Mouse (Mus musculus): ENCODE data around the gene Agbl1. TPM values are rescaled to one million over a fixed set of nuclear protein-coding genes. Genes with fewer than 3 reads are reported as not detected.
"Not testable (repeated sequence)": the region's sequence is repeated elsewhere in the genome, so short reads cannot be mapped to it uniquely, and the experiment has no call there.

The Agbl1 gene
- total RNA-seq (2021) = under 1 TPM in 1 of 2 experiments, not detected in 1; 0.18 TPM
- long read RNA-seq, experiment 1 = 0 reads
- long read RNA-seq, experiment 2 = 0 reads

- DNase-seq = no peak
Observed at GRCm38 (mm10) chr7:76229311-76229937, at the start of gene Agbl1. TSS of gene Agbl1 (plus strand) at chr7:76229887.

DNA sequence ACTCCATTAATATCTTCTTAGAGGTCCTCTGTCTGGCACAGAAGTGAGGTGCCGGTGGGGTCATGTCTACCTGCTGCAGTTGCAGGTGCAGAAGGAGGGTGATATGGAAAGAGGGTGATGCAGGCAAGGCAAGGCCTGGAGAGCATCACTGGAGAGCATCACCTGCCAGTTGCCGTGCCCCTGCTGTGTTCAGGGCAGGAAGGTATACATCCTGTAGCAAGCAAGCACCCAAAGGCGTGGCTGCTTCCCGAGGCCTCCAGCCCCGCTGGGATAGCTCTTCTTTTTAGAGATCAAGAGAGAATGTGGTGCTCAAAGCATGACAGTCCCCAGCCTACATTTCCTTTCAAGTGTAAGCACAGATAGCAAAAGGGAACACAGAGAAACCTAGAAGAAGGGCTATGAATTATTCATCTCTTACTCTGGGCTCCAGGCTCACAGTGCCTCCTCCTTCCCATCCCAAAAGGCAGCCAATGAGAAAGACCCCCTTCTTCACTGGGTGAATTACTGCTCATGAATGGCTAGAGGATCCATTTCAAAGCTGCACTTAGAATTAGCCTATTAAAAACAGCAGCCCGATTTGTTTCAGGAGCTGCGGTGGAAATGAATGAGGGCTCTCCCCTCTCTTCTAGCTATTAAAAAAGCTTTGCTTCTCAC is 44.6 kb upstream of the Agbl1 start:
- no peak for DNase-seq

DNA sequence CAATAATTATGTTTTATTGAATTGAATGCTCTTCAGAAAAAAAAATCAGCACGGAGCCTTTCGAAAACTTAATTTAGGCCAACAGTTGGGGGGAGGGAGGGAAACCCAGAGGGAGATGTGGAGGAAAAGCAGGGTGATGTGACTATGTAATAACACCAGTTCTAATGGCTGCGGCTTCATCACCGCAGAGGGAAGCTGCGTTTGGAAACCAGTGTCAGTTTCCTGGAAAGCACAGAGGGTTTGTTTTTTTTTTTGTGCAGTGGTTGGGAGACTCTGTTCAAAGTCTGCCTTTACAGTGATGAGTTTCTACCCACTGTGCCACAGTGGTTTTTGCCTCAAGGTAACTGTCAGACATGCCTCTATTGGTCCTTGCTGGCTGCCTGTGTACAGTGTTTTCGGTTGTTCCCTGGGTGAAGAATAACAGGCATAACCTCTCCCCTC is 44.0 kb upstream of the Agbl1 start:
- DNase-seq = no peak

- DNase-seq = no peak
Observed at GRCm38 (mm10) chr7:76218546-76218945, 11.1 kb upstream of the Agbl1 start.

DNA sequence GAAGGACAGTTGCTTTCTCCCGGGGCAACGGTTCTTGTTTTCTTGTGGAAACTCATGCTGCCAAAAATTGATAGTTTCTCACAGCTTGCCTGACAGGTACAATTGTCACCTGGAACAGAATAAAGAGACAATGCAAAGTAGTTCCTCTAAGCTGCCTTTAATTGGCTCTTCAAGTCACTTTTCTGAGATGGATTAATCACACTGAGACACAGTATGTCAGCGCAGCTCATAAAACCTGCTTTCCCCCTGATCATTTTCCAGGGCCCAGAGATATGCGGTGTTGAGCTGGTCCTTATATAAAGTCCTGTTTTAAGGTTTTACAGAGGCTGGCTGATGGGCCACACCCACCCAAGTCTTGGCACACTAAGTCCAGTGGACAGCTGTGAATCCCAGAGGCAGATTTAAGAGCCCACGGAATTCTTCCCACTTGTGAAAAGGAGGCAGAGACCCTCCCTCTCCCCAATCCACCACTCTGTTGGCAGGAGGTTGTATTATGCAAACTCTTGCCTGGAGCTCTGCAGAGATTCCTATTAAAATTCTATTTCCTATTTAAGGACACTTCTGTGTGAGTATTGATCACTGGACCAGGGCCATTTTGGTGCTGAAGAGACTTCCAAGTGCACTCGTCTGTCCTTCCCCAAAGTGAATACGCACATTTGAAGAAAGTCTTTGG is 9.8 kb upstream of the Agbl1 start:
- DNase-seq = no peak

GRCm38 (mm10) chr7:76222691-76223090 is 7.0 kb upstream of the Agbl1 start:
- DNase-seq = no peak

GRCm38 (mm10) chr7:76228881-76229280 is 806 bp upstream of the Agbl1 start:
- DNase-seq = no peak

DNA sequence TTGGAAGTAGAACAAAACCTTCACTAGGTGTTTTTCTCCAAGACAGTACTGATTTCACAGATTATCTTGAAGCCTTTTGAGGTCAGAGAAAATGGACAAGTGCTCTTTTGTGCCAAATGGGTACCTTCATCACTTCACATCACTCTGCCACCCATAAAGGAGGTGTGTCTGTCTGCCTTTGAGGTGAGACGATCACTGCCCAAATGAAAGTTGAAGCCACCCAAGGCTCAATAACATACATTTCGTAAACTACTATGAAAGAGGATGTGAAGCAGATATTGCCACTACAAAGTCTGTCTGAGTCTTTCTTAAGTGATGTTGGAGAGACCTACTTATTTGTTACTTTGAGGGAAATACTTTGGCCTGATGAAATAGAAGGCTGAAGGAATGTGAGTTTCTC is 4.6 kb downstream of the Agbl1 start:
- DNase-seq = no peak

DNA sequence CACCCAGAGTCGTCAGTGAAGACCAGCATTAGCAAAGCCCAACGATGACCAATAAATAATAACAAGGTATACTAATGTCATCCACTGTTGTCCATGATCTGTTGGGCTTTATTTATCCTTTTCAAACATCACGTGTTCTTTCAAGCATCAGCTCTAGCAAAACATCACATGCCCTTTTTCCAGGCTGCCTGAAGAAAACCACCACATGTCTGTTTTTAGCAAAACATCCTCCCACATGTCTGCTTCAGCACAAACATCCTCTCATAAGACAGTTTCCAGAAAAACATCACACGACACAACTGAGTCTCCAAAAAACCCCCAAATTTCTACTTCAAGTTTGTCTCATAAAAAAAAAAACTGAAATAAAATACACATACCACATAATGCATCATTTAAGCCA is 7.8 kb downstream of the Agbl1 start:
- DNase-seq = no peak

DNA sequence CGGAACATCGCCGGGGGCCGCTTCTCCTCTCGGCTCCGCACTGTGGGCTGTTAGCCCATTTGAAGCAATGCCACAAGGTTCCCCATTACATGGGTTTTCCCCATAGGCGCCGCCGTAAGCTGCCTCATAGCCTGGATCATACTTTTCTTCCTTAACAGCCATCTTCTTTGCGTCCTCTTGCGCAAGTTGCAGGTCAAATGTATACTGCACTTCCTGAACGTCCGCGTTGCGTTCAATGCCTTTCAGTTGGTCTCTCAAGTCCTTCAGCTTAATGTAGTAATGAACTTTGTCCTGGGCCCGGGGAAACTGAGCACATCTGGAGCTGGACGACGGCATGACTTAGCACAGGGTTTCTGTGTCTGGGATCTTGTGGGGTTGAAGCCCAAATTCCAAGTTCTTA is 15.2 kb downstream of the Agbl1 start:
- not testable (repeated sequence) for DNase-seq

GRCm38 (mm10) chr7:76275061-76275460 is 45.4 kb downstream of the Agbl1 start:
- DNase-seq = no peak

DNA sequence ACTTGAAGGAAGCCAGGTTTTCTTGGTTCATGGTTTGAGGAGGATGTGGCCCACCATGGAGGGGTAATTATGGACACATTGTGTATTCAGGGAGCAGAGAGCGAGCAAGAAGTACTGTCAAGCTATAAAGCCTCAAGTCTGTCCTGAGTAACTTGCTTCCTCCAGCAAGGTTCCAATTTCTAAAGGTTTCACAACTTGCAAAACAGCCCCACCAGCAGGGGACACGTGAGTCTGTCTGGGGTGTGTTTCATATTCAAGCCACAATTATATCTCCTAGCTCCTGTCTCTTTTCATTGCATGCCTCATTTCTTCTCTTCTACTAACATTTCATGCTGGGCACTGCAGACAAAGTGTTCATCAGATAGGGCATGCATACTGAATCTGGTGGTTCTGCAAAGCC is 53.1 kb downstream of the Agbl1 start:
- DNase-seq = no peak

- no peak for DNase-seq
Observed at GRCm38 (mm10) chr7:76287531-76287930, 57.8 kb downstream of the Agbl1 start.

- DNase-seq = no peak
Observed at GRCm38 (mm10) chr7:76321866-76322553, 92.3 kb downstream of the Agbl1 start.

DNA sequence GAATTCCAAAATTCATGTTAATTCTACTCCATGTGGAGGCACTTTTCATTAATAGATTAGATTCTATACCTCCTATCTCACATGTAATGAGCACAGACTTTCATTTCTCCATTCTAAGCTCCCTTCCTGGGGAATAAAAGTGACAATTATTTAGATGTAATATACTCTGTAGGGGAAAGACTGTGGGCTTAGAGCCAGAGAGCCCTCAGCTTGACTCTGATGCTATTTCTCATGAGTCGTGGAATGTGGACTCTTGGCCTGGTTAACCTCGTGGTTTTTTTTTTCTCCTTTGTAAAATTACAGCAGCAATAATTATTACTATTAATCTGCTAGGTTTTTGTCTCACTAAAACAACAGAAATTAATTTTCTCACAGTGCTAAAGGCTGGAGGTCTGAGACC is 96.4 kb downstream of the Agbl1 start:
- DNase-seq = no peak

DNA sequence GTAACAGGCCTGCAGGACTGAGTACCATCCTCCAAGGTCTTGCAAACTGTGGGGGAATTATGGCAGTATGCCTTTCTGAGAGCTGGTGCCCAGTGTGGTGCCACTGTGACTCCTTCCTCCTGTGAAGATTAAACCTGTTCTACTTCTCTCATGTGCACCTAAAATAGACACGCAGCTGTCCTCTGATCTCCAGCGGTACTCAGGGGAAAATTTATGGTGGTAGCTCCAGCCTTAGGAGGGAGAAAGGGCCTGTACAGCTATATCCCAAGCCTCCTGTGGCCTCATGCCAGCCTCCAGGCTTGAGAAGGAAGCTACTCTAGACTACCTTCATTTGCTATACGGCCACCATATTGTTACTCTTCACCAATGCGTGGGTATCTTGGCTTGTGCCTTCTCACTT is 109.6 kb downstream of the Agbl1 start:
- no peak for DNase-seq

DNA sequence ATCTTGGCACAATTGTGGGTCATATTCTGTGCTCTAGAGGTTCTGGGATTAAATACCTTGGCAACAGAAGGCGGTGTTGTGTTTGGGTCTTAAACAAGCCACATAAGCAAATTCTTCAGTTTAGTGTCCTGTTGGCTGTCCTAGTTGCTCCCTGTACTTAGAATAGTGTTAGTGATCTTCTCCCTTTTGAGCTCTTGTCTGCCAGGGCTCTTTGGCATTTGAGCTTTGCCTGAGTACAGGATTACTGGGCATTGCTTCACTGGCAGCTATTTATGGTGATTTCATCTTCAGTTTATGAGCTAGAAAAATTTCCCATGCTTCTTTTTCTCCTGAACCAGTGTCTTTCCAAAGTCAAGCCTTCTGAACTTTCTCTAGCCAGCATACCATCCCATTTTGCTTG is 111.9 kb downstream of the Agbl1 start:
- no peak for DNase-seq

DNA sequence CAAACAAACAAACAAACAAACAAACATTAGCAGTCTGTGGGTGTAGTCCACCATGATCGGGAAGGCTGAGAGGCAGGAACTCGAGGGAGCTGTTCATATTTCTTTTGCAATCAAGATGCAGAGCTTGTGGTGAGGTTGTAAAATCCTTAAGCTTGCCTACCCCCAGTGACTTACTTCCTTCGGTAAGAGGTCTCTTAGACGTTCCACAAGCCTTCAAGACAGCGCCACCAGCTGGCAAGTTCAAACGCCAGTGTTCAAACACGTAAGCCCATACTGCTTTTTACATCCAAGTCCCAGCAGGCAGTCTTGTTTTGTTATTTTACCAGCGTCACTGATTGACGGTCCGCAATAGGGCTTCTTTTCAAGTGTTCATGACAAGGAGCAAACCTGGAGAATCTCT is 123.8 kb downstream of the Agbl1 start:
- DNase-seq = no peak

DNA sequence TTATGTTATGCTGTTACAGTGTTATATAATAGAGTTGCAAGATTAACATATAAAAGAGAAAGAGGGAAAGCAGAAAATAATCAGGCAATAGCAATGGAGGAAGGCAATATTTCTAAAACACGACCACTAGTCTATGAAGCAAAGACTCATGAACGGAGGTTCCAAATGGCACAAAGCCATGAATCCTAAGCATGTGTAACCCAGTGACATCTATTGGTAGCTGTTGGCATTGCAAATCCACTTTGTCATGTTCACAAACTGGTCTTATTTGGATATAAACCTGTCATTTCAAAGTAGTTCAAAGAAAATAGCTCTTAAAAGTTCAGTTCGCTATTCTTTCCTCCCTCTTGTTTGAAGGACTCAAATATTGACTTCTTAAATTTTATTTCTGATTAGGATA is 124.8 kb downstream of the Agbl1 start:
- DNase-seq = peak; percentile 14 to 26

- no peak for DNase-seq
Observed at GRCm38 (mm10) chr7:76371269-76371668, 141.6 kb downstream of the Agbl1 start.

- no peak for DNase-seq
Observed at GRCm38 (mm10) chr7:76379493-76379892, 149.8 kb downstream of the Agbl1 start.

GRCm38 (mm10) chr7:76381986-76382385 is 152.3 kb downstream of the Agbl1 start:
- DNase-seq = no peak

DNA sequence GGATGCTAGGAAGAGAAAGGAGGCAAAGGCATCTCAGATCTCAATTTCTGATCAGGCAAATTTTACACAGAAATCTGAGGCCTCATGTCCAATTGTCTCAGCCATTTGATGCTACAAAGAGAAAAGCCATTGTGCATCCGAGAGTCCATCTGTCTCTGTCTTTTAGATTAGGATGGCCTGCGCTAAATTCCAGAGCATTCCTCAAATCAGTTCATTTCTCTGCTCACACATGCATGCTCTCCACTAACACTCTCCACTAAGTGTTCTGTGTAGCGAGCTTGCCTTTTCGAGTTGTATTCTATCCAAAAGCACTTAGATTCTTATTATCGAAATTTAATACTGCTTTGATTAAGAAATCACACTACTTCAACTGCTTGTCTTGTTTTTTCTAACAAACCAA is 159.6 kb downstream of the Agbl1 start:
- DNase-seq = no peak

Measured in heart, adult 18-20 months (tissue).